Mouse (Mus musculus) hematopoietic multipotent progenitor cell, adult 10-12 weeks (in vitro differentiated cells): ENCODE results near the gene Dkc1. TPM values are rescaled to one million over a fixed set of nuclear protein-coding genes. Genes with fewer than 3 reads are reported as not detected.

Experiments used
- polyA plus RNA-seq: library from polyadenylated mRNA; stranded (reverse); fragments of >175 nt; gene quantifications from 2 replicates; pipeline ENCODE4 v1.2.3, GENCODE M21; 2012; ENCODE audit warnings: low replicate concordance

Gene Dkc1
- 3.0 and 8.9 TPM in 2 replicates for polyA plus RNA-seq

GRCm38 (mm10) chrX:75095369-75096162 is at the start of gene Dkc1:
TSS of gene Dkc1 (plus strand) at chrX:75095854.

GRCm38 (mm10) chrX:75084774-75085508 is 10.7 kb upstream of the Dkc1 start, which contains the start of gene Gab3:
TSS of gene Gab3 (minus strand) at chrX:75085458.

GRCm38 (mm10) chrX:75130467-75131160 is 35.0 kb downstream of the Dkc1 start, which contains the start of gene Mpp1:
TSS of gene Mpp1 (minus strand) at chrX:75131016.

Other genes with a start within 250 kb of the Dkc1 start
- 2.1 and 3.1 TPM in 2 replicates for gene Gab3, start 10.4 kb upstream of the Dkc1 start, polyA plus RNA-seq
- gene Mpp1, start 35.2 kb downstream of the Dkc1 start, polyA plus RNA-seq: 10.3 and 14.8 TPM in 2 replicates
- gene Smim9, start 67.9 kb downstream of the Dkc1 start, polyA plus RNA-seq: not detected in 2 replicates